Mouse (Mus musculus) embryonic facial prominence, embryonic 14.5 days (tissue): ENCODE results near the gene Myo1a. TPM values are rescaled to one million over a fixed set of nuclear protein-coding genes. Genes with fewer than 3 reads are reported as not detected.

Experiments
- ATAC-seq: fragments of 200-750 bp; cut with Nextera tagmentation; 2 replicates; pipeline ENCODE4 v1.8.0; 2017; ENCODE audit warnings: low read depth, moderate number of reproducible peaks, moderate TSS enrichment
- DNase-seq: peaks from one replicate; pipeline ENCODE4 v3.0.0-alpha.2; 2015; ENCODE audit warnings: low spot score
- H3K27ac ChIP-seq: fragments of 300-500 bp; sonication (generic); replicated peaks from 2 replicates; pipeline ENCODE4 v1.5.1; 2014; ENCODE audit warnings: low read depth, mild to moderate bottlenecking, low read length, moderate library complexity
- H3K27me3 ChIP-seq: fragments of 300-500 bp; sonication (generic); replicated peaks from 2 replicates; pipeline ENCODE4 v1.6.1; 2014; ENCODE audit warnings: low read length; ENCODE audit not compliant: control insufficient read depth, insufficient read depth
- H3K36me3 ChIP-seq: fragments of 300-500 bp; sonication (generic); 2 replicates; pipeline ENCODE4 v1.6.1; 2014; ENCODE audit warnings: low read length, mixed read lengths; ENCODE audit not compliant: control insufficient read depth, insufficient read depth
- H3K4me1 ChIP-seq: fragments of 300-500 bp; sonication (generic); 2 replicates; pipeline ENCODE4 v1.6.1; 2014; ENCODE audit warnings: antibody characterized with exemption, low read length; ENCODE audit not compliant: control insufficient read depth, insufficient read depth
- H3K4me2 ChIP-seq: fragments of 300-500 bp; sonication (generic); 2 replicates; pipeline ENCODE4 v1.6.1; 2014; ENCODE audit warnings: low read depth, mild to moderate bottlenecking, low read length, moderate library complexity, mixed read lengths
- H3K4me3 ChIP-seq: fragments of 300-500 bp; sonication (generic); 2 replicates; pipeline ENCODE4 v1.5.1; 2014; ENCODE audit warnings: low read depth, mild to moderate bottlenecking, low read length
- H3K9ac ChIP-seq: fragments of 300-500 bp; sonication (generic); 2 replicates; pipeline ENCODE4 v1.6.1; 2014; ENCODE audit warnings: low read depth, mild to moderate bottlenecking, low read length, moderate library complexity, mixed read lengths
- H3K9me3 ChIP-seq: fragments of 300-500 bp; sonication (generic); 2 replicates; pipeline ENCODE4 v1.6.1; 2016; ENCODE audit warnings: low read length; ENCODE audit not compliant: control insufficient read depth
- WGBS: fragments of 180-500 bp; shearing (Covaris S2); extraction: QIAGEN DNeasy Blood & Tissue Kit; methylation state at CpG from one replicate; pipeline ENCODE4 v1.1.7; 2014; 5-methylcytosine and 5-hydroxymethylcytosine counted together
- polyA plus RNA-seq: library from polyadenylated mRNA; unstranded; fragments of >200 nt; fragmentation: Nextera tagmentation; extraction: Ambion mirVana; gene quantifications from 2 replicates; pipeline ENCODE4 v1.2.1, GENCODE M21; 2014

The Myo1a gene
- polyA plus RNA-seq, 1 experiment from 2014 or later = 1.2 TPM

GRCm38 (mm10) chr10:127664166-127664565, 40.8 kb upstream of the Myo1a start:
- Histone ChIP-seq H3K4me3 (peak overlapping the region; percentile 85), H3K4me1 (peaks cover 38% of the 10 kb centered on the region), H3K4me2 (peak overlapping the region; percentile 73), H3K27me3 (no peaks in the 10 kb centered on the region), H3K9me3 (no peaks in the 10 kb centered on the region), H3K27ac (peak overlapping the region; percentile 4; the same call in 1 of the 2 replicates), H3K36me3 (peaks cover 49% of the 10 kb centered on the region), H3K9ac (peak overlapping the region; percentile 47)
- WGBS = 30% methylated on average over 16 of the region's 16 CpGs
- DNase-seq (no peak), ATAC-seq (no peak)

- Histone ChIP-seq H3K4me3 (peak overlapping the region; percentile 85), H3K4me2 (peak overlapping the region; percentile 73), H3K9me3 (no peaks in the 10 kb centered on the region), H3K27ac (0 out of 2 replicates have a peak overlapping the region, but pooled peaks have one; percentile 99), H3K9ac (peak overlapping the region; percentile 86), H3K27me3 (no peaks in the 10 kb centered on the region), H3K4me1 (peaks cover 43% of the 10 kb centered on the region), H3K36me3 (peaks cover 46% of the 10 kb centered on the region)
- 32% methylated on average over 12 of the region's 13 CpGs for WGBS
- ATAC-seq (no peak), DNase-seq (no peak)
Measured at GRCm38 (mm10) chr10:127664891-127665290, 40.1 kb upstream of the Myo1a start.

GRCm38 (mm10) chr10:127665366-127666181, 39.4 kb upstream of the Myo1a start:
- peak overlapping the region; percentile 73 for H3K4me2 ChIP-seq
- ATAC-seq (no peak), DNase-seq (no peak)

GRCm38 (mm10) chr10:127666501-127667268, 38.3 kb upstream of the Myo1a start, which contains the start of gene Nemp1:
Gene Nemp1, plus strand, starts transcription at chr10:127666901.
- H3K9ac ChIP-seq = peak within 1 kb of the TSS; percentile 86
- WGBS = under 1% methylated on average over 40 of the region's 73 CpGs
- peak; percentile 67 for ATAC-seq

More at GRCm38 (mm10) chr10:127665366-127666181, 39.4 kb upstream of the Myo1a start:
- H3K36me3 ChIP-seq = peaks cover 39% of the 10 kb centered on the region
- 5% methylated on average over 14 of the region's 14 CpGs for WGBS
- peak overlapping the region; percentile 86 for H3K9ac ChIP-seq
- peaks cover 43% of the 10 kb centered on the region for H3K4me1 ChIP-seq
- H3K4me3 ChIP-seq = peak overlapping the region; percentile 85
- no peaks in the 10 kb centered on the region for H3K9me3 ChIP-seq
- H3K27me3 ChIP-seq = no peaks in the 10 kb centered on the region
- H3K27ac ChIP-seq = peak overlapping the region; percentile 99

GRCm38 (mm10) chr10:127667269-127668092, 37.5 kb upstream of the Myo1a start:
- H3K4me3 ChIP-seq = peak overlapping the region; percentile 85
- DNase-seq (peak; percentile 98), ATAC-seq (peak; percentile 75)
- peak overlapping the region; percentile 86 for H3K9ac ChIP-seq
- H3K27me3 ChIP-seq = no peaks in the 10 kb centered on the region
- peak overlapping the region; percentile 99 for H3K27ac ChIP-seq
- WGBS = 1% methylated on average over 35 of the region's 35 CpGs
- H3K36me3 ChIP-seq = peaks cover 26% of the 10 kb centered on the region
- peak overlapping the region; percentile 73 for H3K4me2 ChIP-seq
- no peaks in the 10 kb centered on the region for H3K9me3 ChIP-seq
- peaks cover 30% of the 10 kb centered on the region for H3K4me1 ChIP-seq

More at GRCm38 (mm10) chr10:127666501-127667268, 38.3 kb upstream of the Myo1a start, which contains the start of gene Nemp1:
- H3K36me3 ChIP-seq = peaks cover 28% of the 10 kb centered on the region
- no peaks in the 10 kb centered on the region for H3K27me3 ChIP-seq
- peak; percentile 95 for DNase-seq
- peak within 1 kb of the TSS; percentile 85 for H3K4me3 ChIP-seq
- H3K4me2 ChIP-seq = peak within 1 kb of the TSS; percentile 73
- peak within 1 kb of the TSS; percentile 99 for H3K27ac ChIP-seq
- H3K4me1 ChIP-seq = peaks cover 37% of the 10 kb centered on the region
- no peaks in the 10 kb centered on the region for H3K9me3 ChIP-seq

- H3K9me3 ChIP-seq = no peaks in the 10 kb centered on the region
- no peaks in the 10 kb centered on the region for H3K27me3 ChIP-seq
- H3K4me2 ChIP-seq = peak within 1 kb of the TSS; percentile 73
- ATAC-seq = peak; percentile 51
- H3K27ac ChIP-seq = peak within 1 kb of the TSS; percentile 99
- H3K36me3 ChIP-seq = peaks cover 17% of the 10 kb centered on the region
- peak; percentile 92 for DNase-seq
- under 1% methylated on average over 38 of the region's 40 CpGs for WGBS
- H3K4me3 ChIP-seq = peak within 1 kb of the TSS; percentile 85
- H3K9ac ChIP-seq = peak within 1 kb of the TSS; percentile 86
- peaks cover 21% of the 10 kb centered on the region for H3K4me1 ChIP-seq
Measured at GRCm38 (mm10) chr10:127668093-127669050, 36.6 kb upstream of the Myo1a start, which contains the start of gene Nab2. Gene Nab2, minus strand, starts transcription at chr10:127668568.

- Histone ChIP-seq H3K9me3 (no peaks in the 10 kb centered on the region), H3K4me2 (peak overlapping the region; percentile 73), H3K27me3 (no peaks in the 10 kb centered on the region), H3K4me1 (peaks cover 15% of the 10 kb centered on the region), H3K9ac (peak overlapping the region; percentile 86; the same call in 1 of the 2 replicates), H3K27ac (peak overlapping the region; percentile 99), H3K4me3 (peak overlapping the region; percentile 85), H3K36me3 (peaks cover 9% of the 10 kb centered on the region)
- DNase-seq (peak; percentile 75), ATAC-seq (no peak)
- 5% methylated on average over 7 of the region's 7 CpGs for WGBS
Measured at GRCm38 (mm10) chr10:127669170-127669569, 35.8 kb upstream of the Myo1a start.
